Mouse (Mus musculus) CD8-positive naive resting alpha-beta T cell, adult 2 months (primary cell): ENCODE measurements around the gene Syne2.

ENCODE experiments used
- DNase-seq, 2 experiments: peaks; one replicate each; pipeline ENCODE4 v3.0.0; 2022; ENCODE audit warnings: low read depth in 2 of 2, low spot score in 2 of 2

Gene Syne2

GRCm38 (mm10) chr12:75826699-75827353 lies 8.9 kb downstream of the Syne2 start:
- no peak for DNase-seq

GRCm38 (mm10) chr12:75827751-75828150 lies 9.8 kb downstream of the Syne2 start:
- no peak for DNase-seq

DNA sequence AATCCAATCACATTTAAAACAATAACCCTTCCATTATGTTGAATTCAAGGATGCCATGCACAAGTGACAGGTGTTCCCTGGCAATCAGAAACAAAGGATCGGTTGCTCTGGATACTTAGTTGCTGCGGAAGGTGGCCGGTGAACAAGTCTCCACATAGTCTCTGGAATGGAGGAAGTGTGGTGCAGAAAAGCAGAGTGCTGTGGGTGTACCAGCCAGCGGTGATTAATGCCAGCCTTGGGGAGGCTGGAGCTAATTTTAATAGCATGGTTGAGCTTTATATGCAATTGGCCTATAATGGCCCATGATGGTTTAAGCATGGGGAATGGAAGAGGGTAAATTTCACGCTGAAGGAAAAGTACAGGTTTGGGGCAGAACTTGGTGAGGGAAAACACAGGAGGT lies 11.7 kb downstream of the Syne2 start:
- no peak for DNase-seq

DNA sequence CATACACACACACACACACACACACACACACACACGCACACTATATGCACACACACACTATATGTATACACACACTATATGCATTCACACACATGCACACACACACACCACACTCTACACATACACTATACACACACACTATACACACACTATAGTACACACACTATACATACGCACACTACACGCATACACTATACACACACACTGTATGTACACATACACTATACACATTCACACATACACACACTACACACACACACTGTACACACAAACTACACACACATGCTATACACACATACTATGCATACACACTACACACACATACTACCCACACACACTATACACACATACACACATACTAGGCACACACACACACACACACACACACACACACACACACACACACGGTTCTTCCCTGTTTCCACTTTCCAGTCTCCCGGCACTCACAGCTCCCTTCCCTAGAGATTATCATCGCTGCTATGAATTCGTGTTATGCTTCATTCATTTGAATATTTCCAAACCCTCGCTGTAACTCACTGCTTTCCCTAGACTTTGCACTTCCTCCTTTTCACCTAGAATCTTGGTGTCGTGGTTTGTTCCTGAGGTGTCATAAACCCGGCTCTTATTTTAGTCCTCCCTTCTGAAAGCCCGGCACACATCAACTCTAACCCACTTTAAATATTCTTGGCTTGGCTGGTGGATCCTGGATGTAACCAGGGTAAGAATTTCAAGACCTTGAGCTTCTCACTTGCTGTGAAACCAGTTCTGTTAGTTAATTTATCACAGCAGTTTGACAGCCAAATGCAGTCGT lies 15.4 kb downstream of the Syne2 start:
- no peak for DNase-seq

DNA sequence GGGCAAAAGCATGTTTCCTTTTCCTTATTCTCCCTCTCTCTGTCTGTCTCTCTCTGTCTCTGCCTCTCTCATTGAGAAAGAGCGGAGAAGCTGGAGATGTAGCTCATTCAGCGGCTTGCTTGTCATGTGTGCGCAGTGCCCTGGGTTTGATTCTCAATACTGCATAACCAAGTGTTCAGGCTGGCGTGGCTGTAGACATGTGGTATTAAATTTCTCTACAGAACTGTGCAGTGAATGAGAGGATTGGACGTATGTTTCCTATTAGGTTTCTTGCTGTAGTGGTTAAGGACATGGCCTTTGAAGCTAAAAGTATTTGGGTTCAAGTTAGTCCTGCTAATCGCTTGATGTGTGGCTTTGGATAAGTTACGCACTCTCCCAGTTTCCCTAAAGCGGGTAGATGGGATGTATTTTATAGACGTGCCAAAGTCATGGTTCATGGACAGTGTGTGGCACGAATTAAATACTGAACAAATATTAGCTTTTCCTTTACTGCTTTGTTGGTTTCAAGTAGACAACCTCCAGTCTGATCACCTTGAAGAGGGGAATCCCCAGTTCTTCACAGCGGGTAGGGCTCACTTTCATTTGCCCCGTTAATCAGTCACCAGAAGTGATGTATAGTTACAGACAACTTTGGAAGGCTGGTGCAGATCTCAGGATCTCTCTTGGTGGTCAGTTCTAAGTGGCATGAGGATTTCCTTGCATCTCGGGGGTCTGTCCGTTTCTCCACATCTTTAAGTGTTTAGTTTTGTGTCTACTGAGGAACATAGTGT lies 16.2 kb downstream of the Syne2 start:
- DNase-seq = no peak

DNA sequence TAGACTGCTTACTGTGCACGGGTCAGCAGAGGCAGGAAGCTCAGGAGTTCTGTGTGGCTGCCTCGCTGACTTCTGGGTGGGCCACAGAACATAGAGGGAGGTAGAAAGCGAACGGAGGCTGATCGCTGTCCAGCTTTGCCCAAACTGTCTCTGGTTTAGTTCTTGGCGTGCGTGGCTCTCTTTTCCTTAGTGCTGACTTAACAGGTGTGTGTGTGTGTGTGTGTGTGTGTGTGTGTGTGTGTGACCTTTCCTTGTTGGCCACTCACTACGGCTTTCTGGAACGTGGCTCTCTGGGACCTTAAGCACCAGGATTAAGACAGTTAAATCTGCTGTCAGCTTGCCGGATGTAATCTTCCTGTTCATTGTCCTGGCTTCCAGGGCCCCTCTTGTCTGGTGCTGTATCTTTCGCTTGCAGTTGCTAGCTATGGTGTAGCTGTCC lies 18.6 kb downstream of the Syne2 start:
- DNase-seq = no peak

- peak; percentile 13 to 46 for DNase-seq
Measured at GRCm38 (mm10) chr12:75837462-75837861, 19.5 kb downstream of the Syne2 start.

DNA sequence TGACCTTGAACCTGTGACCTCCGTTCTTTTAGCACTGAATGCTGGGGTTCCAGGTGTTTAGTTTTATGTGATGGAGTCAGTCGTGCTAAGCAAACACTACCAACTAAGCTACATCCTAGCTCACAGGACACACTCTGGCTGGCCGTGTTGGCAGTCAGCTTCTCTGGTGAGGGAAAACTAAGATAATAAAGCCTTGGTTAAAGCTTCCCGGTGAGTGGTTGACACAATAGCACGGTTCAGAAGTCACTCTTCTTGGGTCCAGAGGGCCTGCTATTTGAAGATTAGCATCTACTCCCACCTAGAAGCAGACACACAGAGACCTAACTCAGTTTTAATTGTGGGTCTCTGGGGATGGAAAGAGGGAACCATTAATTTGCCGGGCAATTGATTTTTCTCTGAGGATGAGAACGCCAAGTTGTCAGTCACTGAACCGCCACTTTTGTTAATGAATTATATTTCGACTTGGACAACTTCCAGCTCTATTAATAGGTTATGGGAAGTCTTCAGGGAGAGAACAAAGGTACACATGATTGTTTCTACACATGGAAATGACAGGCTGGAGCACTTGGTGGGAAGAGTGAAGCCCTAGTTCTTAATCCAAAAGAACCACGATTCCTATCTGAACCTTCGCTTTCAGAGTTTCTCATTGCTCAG lies 21.3 kb downstream of the Syne2 start:
- no peak for DNase-seq

DNA sequence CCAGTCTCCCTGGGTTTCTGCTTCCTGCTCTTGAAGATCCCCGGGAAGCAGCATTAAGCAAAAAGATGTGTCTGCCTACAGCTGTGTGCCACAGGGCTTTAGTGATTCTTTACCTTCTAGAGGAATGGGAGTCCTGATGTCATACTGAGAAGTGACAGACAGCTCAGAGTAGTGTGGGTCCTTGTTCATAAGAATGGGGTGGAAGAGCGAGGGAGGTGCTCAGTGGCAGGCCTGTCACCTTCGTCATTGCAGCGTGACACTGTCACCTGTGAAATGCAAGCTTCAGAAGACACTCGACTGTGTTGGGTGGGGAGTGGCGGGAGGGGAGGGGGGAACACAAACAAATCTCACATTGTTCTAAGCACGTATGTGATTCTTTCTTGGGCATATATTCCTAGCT lies 23.2 kb downstream of the Syne2 start:
- no peak for DNase-seq

DNA sequence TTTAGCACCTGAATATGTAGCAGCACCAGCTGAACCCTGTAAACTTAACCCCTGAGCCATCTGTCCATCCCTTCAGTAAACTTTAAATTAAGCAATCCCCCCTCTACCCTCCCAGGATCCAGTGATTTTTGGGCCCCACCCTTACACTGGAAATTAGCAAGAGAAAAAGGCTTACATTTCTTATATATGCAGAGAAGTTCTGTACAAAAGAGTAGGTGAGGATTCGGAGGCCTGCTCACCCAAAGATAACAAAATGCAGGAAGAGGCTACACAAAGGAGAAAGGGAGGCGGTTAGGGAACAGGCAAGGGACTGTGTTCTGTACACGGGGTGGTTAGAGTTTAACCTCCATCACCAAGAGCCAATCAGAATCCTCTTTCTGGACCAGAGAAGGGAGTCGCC lies 26.4 kb downstream of the Syne2 start:
- no peak for DNase-seq

GRCm38 (mm10) chr12:75845070-75845469 lies 27.1 kb downstream of the Syne2 start:
- DNase-seq = no peak

DNA sequence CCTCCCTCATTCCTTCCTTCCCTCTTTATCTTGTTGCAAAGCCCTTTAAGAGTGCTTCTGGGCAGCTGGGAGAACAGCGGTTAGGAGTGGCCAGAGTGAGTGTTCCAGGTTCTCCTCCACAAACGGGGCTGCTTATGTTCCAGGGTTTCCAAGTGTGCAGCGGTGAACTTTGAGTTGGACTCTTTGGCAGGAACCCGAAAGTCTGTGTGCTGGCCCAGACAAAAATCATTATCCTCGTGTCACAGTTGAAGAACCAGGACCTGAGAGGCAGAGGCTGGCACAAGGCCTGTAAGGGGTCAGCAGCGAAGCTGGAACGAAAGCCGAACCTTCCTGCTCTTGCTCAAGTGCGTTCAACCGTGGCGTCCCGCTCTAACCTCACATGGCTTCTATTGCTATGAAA lies 28.6 kb downstream of the Syne2 start:
- no peak for DNase-seq

DNA sequence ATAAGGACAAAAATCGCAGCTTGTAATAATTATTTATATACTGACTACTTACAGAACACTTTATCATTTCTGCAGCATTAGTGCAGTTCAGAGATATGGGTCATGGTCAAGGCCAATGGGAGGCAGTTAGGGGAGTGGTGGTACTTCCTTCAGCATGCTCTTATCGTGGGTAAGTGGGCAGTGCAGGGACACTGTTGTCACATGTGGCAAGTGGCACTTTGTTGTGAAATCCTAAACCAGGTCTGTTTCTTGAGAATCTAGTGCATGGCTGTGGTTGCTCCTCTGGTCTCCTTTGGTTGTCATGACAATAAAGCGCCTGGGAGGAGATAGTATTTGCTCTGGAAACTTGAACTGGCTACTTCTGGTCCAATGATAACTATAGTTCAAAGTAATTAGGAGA lies 32.3 kb downstream of the Syne2 start:
- no peak for DNase-seq

DNA sequence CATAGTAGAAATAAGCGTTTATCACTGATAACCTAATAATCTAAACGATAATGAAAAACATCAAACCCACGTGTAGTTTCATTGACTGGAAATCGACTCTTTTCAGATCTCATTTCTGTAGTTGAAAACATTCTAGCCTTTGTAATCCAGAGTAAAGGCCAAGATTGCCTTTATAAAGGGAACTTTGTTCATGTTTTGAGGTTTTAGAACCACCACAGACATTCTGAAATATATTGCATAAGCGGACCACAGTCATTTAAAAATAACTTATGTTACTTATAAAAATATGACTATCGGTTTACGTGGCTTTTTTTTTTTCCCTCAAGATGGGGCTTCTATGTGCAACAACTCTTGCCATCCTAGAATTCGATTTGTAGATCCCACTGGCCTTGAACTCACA lies 33.5 kb downstream of the Syne2 start:
- no peak for DNase-seq

DNA sequence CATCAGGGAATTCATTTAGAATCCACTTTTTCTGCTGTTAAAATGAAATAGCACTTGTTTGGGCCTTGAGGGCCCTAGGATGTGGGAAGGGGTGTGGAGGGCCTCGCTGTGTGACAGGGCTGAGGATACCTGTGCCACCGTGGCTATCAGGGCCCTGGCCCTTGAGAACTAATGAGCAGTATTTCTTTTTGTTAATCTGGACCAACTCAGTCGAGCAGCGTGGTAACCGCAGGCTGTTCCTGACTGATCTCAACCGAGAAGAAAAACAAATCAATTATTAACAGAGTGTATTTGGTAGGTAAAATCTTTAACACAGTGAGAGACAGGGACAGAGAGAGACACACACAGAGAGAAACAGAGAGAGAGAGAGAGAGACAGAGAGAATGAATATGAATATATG lies 34.5 kb downstream of the Syne2 start:
- DNase-seq = no peak

- DNase-seq = no peak
Measured at GRCm38 (mm10) chr12:75853559-75853958, 35.6 kb downstream of the Syne2 start.

DNA sequence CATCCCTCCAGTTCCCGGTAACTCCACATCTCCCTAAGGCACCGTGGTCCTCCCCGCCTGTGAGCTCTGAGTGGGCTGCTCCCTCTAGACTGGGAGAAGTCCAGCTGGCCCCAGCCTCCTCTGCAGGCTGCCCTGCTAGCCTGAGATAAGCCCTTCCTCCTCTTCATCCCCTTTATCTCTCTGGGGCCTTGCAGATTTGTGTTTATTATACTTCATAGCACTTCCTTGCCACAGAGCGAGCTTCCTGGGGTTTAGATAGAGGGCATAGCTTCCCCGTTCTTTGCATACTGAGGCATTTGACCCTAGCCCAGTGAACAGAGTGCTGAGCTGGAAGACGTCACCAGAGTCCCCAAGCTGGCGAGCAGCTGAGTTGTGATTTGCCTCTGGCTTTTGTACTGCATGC lies 37.1 kb downstream of the Syne2 start:
- DNase-seq = no peak

DNA sequence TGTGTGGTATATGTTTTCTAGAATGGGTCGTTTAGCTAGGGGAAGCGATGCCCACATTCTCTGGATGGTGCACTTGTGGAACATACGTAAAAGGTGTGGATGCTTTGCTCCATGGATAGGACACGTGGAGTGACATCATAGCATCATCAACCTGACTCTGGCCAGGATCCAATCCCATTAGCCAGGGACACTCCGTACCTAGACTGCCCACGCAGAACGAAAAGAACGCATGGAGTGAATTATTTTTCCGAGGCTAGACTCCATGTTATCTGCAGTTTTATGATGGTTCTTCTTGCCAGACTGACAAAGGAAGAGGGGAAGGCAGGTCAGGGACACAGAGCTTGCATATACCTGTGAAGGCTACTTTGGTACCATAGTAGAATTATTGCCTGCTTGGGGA lies 37.7 kb downstream of the Syne2 start:
- no peak for DNase-seq

GRCm38 (mm10) chr12:75856096-75856868 lies 38.3 kb downstream of the Syne2 start:
- DNase-seq = no peak

DNA sequence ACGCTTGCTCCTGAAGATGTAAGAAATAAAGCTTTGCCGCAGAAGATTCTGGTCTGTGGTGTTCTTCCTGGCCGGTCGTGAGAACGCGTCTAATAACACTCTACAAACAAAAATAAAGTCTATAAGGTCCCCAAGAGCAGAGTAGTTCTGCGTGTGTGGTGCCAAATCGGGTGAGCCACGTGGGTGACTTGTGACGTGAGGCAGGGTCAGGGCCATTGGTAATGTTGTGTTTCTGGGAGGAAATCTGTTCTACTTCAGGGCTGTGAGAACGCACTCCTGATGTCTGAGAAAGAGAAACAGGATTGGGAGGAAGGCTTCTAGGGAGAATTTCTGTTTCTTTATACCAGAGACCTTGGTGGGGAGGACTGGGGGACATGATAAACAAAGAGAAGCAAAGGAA lies 42.0 kb downstream of the Syne2 start:
- DNase-seq = no peak

GRCm38 (mm10) chr12:75860843-75861242 lies 42.9 kb downstream of the Syne2 start:
- no peak for DNase-seq
